ENCODE assay signal across 10 mouse cellular contexts in genomic region chr14:32628584-32628983, GRCm38 (mm10). TPM values are rescaled to one million over a fixed set of nuclear protein-coding genes. Genes with fewer than 3 reads are reported as not detected.
DNase-seq lines count a peak whose midpoint lies in the region; ATAC-seq and TF ChIP-seq lines count a peak whose summit lies in the region.
"Had no signal": no experiment of that assay in that cellular context is flagged by ENCODE, and none has a peak within 500 bp of the region (broad histone marks: within the 10 kb centered on the region; RNA-seq: fewer than 3 reads in every experiment).

No protein-coding gene starts in this region.

- no peak overlapping the region for H3K4me2 ChIP-seq in midbrain, postnatal 0 days (ENCODE audit: low read depth, low read length, poor library complexity, severe bottlenecking)
- H3K4me2 ChIP-seq in midbrain, embryonic 14.5 days (ENCODE audit: low read length): no peak overlapping the region
- peak overlapping the region; percentile 49 for H3K4me2 ChIP-seq in heart, embryonic 15.5 days
- H3K4me2 ChIP-seq in forebrain, embryonic 14.5 days (ENCODE audit: low read length): no peak overlapping the region

- no peaks in the 10 kb centered on the region for H3K79me2 ChIP-seq in heart, adult 2 months (replicated peaks; ENCODE audit: control insufficient read depth, insufficient read depth, low read length)

- H3K9me3 ChIP-seq in midbrain, postnatal 0 days (ENCODE audit: low read length): no peaks in the 10 kb centered on the region
- H3K9me3 ChIP-seq in midbrain, embryonic 14.5 days (ENCODE audit: control insufficient read depth, low read length): no peaks in the 10 kb centered on the region
- no peaks in the 10 kb centered on the region for H3K9me3 ChIP-seq in heart, embryonic 15.5 days (replicated peaks)
- no peaks in the 10 kb centered on the region for H3K9me3 ChIP-seq in forebrain, embryonic 14.5 days (replicated peaks; ENCODE audit: control insufficient read depth, low read length)

- no peaks in the 10 kb centered on the region for H3K27me3 ChIP-seq in heart, adult 2 months (ENCODE audit: control insufficient read depth, insufficient read depth, low read length)
- no peaks in the 10 kb centered on the region for H3K27me3 ChIP-seq in midbrain, postnatal 0 days (ENCODE audit: insufficient read depth, low read length)
- H3K27me3 ChIP-seq in midbrain, embryonic 14.5 days (ENCODE audit: control insufficient read depth, insufficient read depth, low read length): no peaks in the 10 kb centered on the region
- H3K27me3 ChIP-seq in heart, embryonic 15.5 days: no peaks in the 10 kb centered on the region
- no peaks in the 10 kb centered on the region for H3K27me3 ChIP-seq in forebrain, embryonic 14.5 days (replicated peaks; ENCODE audit: control insufficient read depth, insufficient read depth, low read length)

- no peak overlapping the region for H3K27ac ChIP-seq in heart, adult 2 months
- H3K27ac ChIP-seq in midbrain, postnatal 0 days (ENCODE audit: low read depth, low read length): no peak overlapping the region
- no peak overlapping the region for H3K27ac ChIP-seq in midbrain, embryonic 14.5 days (replicated peaks; ENCODE audit: low read depth, low read length)
- no peak overlapping the region for H3K27ac ChIP-seq in heart, embryonic 15.5 days
- no peak overlapping the region for H3K27ac ChIP-seq in forebrain, embryonic 14.5 days (ENCODE audit: low read depth, low read length)

- H3K36me3 ChIP-seq in heart, adult 2 months (ENCODE audit: control insufficient read depth, insufficient read depth, low read length): no peaks in the 10 kb centered on the region
- H3K36me3 ChIP-seq in midbrain, postnatal 0 days (ENCODE audit: insufficient read depth, low read length): no peaks in the 10 kb centered on the region
- no peaks in the 10 kb centered on the region for H3K36me3 ChIP-seq in midbrain, embryonic 14.5 days (ENCODE audit: control insufficient read depth, insufficient read depth, low read length)
- no peaks in the 10 kb centered on the region for H3K36me3 ChIP-seq in heart, embryonic 15.5 days
- H3K36me3 ChIP-seq in forebrain, embryonic 14.5 days (ENCODE audit: control insufficient read depth, insufficient read depth, low read length): no peaks in the 10 kb centered on the region

- TF ChIP-seq CTCF in heart, adult 2 months (IDR thresholded peaks at IDR 0.05): peak; percentile 50
- TF ChIP-seq CTCF in midbrain, postnatal 0 days (IDR thresholded peaks at IDR 0.05): peak; percentile 31; the same call in 1 of the 2 replicates

- no peak for ATAC-seq in midbrain, postnatal 0 days (ENCODE audit: low FRiP score)
- no peak for ATAC-seq in midbrain, embryonic 14.5 days (ENCODE audit: low FRiP score, low TSS enrichment)
- ATAC-seq in heart, embryonic 15.5 days (replicated peaks; ENCODE audit: insufficient number of reproducible peaks, insufficient read depth, low FRiP score, low read depth): peak; percentile 39; the same call in 1 of the 2 replicates
- no peak for ATAC-seq in forebrain, embryonic 14.5 days

- DNase-seq in heart, adult 2 months: peak in 1 of 2 experiments; percentile 8
- no peak for DNase-seq in heart, adult 9 months (ENCODE audit: low spot score in 2 of 2)
- DNase-seq in midbrain, postnatal 0 days (ENCODE audit: low spot score): peak; percentile 24
- DNase-seq in midbrain, embryonic 14.5 days: no peak
- no peak for DNase-seq in ovary, postnatal 14 days (ENCODE audit: low spot score)
- DNase-seq in forebrain, embryonic 14.5 days (ENCODE audit: low spot score): no peak
- DNase-seq in urinary bladder, adult 2 months (ENCODE audit: low spot score): no peak

- no peak for TF ChIP-seq EP300 in heart, adult 2 months (IDR thresholded peaks at IDR 0.05; ENCODE audit: insufficient read depth, low read depth, low read length)

- TF ChIP-seq POLR2A in heart, adult 2 months (IDR thresholded peaks at IDR 0.05; ENCODE audit: insufficient read depth, low read depth, low read length): no peak

- no peaks in the 10 kb centered on the region for H3K4me1 ChIP-seq in heart, adult 2 months (ENCODE audit: control insufficient read depth, insufficient read depth, low read length)
- H3K4me1 ChIP-seq in midbrain, postnatal 0 days (ENCODE audit: insufficient read depth, low read length): no peaks in the 10 kb centered on the region
- no peaks in the 10 kb centered on the region for H3K4me1 ChIP-seq in midbrain, embryonic 14.5 days (ENCODE audit: control insufficient read depth, insufficient read depth, low read length)
- no peaks in the 10 kb centered on the region; the same call in 1 of the 2 replicates for H3K4me1 ChIP-seq in heart, embryonic 15.5 days (replicated peaks)
- no peaks in the 10 kb centered on the region for H3K4me1 ChIP-seq in forebrain, embryonic 14.5 days (ENCODE audit: control insufficient read depth, insufficient read depth, low read length)

- H3K9ac ChIP-seq in heart, adult 2 months (ENCODE audit: low read depth, low read length): no peak overlapping the region
- no peak overlapping the region for H3K9ac ChIP-seq in midbrain, postnatal 0 days (replicated peaks; ENCODE audit: low read length, poor library complexity, severe bottlenecking)
- no peak overlapping the region for H3K9ac ChIP-seq in midbrain, embryonic 14.5 days (replicated peaks; ENCODE audit: low read length)
- H3K9ac ChIP-seq in heart, embryonic 15.5 days: no peak overlapping the region
- H3K9ac ChIP-seq in forebrain, embryonic 14.5 days (ENCODE audit: low read length): no peak overlapping the region

- WGBS in heart, adult 2 months: 34% methylated on average over 10 of the region's 10 CpGs
- 48% methylated on average over 10 of the region's 10 CpGs for WGBS in midbrain, postnatal 0 days
- 54% methylated on average over 10 of the region's 10 CpGs for WGBS in midbrain, embryonic 14.5 days
- WGBS in heart, embryonic 15.5 days: 23% methylated on average over 10 of the region's 10 CpGs
- 55% methylated on average over 10 of the region's 10 CpGs for WGBS in forebrain, embryonic 14.5 days

- no peak overlapping the region for H3K4me3 ChIP-seq in heart, adult 2 months
- no peak overlapping the region for H3K4me3 ChIP-seq in midbrain, postnatal 0 days (ENCODE audit: low read depth, low read length)
- no peak overlapping the region for H3K4me3 ChIP-seq in midbrain, embryonic 14.5 days (replicated peaks; ENCODE audit: low read depth, low read length)
- peak overlapping the region; percentile 24 for H3K4me3 ChIP-seq in heart, embryonic 15.5 days
- H3K4me3 ChIP-seq in forebrain, embryonic 14.5 days (ENCODE audit: low read depth, low read length): no peak overlapping the region

- intact Hi-C loops in heart, adult 2 months (cut with DNase I): no loop called here

RNA-seq across cellular contexts. Expression of gene Prrxl1, which starts 29.4 kb away (rescaled TPM):
- total RNA-seq in heart, adult 2 months (2021): not detected
- polyA plus RNA-seq in heart, adult 2 months (2012; rRNA removed): not detected in 2 replicates
- 1.8 and 3.8 TPM in 2 replicates for total RNA-seq in midbrain, postnatal 0 days (2014; rRNA removed)
- polyA plus RNA-seq in midbrain, postnatal 0 days (2015; fragmentation: Nextera tagmentation; extraction: Ambion mirVana): 0.60 and 0.79 TPM in 2 replicates
- polyA plus RNA-seq in midbrain, embryonic 14.5 days (2014; fragmentation: Nextera tagmentation; extraction: Ambion mirVana): 3.2 and 4.9 TPM in 2 replicates
- polyA plus RNA-seq in heart, embryonic 15.5 days (2015; fragmentation: Nextera tagmentation; extraction: Ambion mirVana): 0.24 and 0.43 TPM in 2 replicates
- 0.19 TPM in 1 of 2 replicates, not detected in the other for polyA plus RNA-seq in forebrain, embryonic 14.5 days (2014; fragmentation: Nextera tagmentation; extraction: Ambion mirVana)
- 0.22 and 0.28 TPM in 2 replicates for polyA plus RNA-seq in urinary bladder, adult 2 months (2012; rRNA removed)
- total RNA-seq: gastrocnemius, adult 8-10 months; left cerebral cortex, postnatal 10 days had no signal

RNA-seq across cellular contexts. Expression of gene 3425401B19Rik, which starts 56.5 kb away (rescaled TPM):
- total RNA-seq in heart, adult 2 months (2021): 100 to 1,000 TPM in 1 of 2 experiments, 10 to 100 TPM in 1; 87.3 to 136 TPM
- polyA plus RNA-seq in heart, adult 2 months (2012; rRNA removed): 36.3 and 45.6 TPM in 2 replicates
- 0.05 and 0.33 TPM in 2 replicates for total RNA-seq in midbrain, postnatal 0 days (2014; rRNA removed)
- 0.04 and 0.17 TPM in 2 replicates for polyA plus RNA-seq in midbrain, postnatal 0 days (2015; fragmentation: Nextera tagmentation; extraction: Ambion mirVana)
- polyA plus RNA-seq in midbrain, embryonic 14.5 days (2014; fragmentation: Nextera tagmentation; extraction: Ambion mirVana): not detected in 2 replicates
- polyA plus RNA-seq in heart, embryonic 15.5 days (2015; fragmentation: Nextera tagmentation; extraction: Ambion mirVana): 11.1 and 11.3 TPM in 2 replicates
- polyA plus RNA-seq in forebrain, embryonic 14.5 days (2014; fragmentation: Nextera tagmentation; extraction: Ambion mirVana): not detected in 2 replicates
- polyA plus RNA-seq in urinary bladder, adult 2 months (2012; rRNA removed): 0.17 and 0.47 TPM in 2 replicates
